Mouse (Mus musculus) spleen, adult 2 months (tissue): Measurements from ENCODE around the gene Sdhb.

Source experiments
- CTCF ChIP-seq: fragments of 200-500 bp; IDR thresholded peaks from 2 replicates; pipeline ENCODE4 v1.5.1; 2011; ENCODE audit warnings: mild to moderate bottlenecking, inconsistent platforms; ENCODE audit not compliant: insufficient read depth, insufficient read length, insufficient replicate concordance; ENCODE audit errors: extremely low read depth
- POLR2A ChIP-seq: fragments of 200-500 bp; IDR thresholded peaks from 2 replicates; pipeline ENCODE4 v1.6.1; 2011; ENCODE audit warnings: low read depth, low read length, inconsistent platforms

DNA sequence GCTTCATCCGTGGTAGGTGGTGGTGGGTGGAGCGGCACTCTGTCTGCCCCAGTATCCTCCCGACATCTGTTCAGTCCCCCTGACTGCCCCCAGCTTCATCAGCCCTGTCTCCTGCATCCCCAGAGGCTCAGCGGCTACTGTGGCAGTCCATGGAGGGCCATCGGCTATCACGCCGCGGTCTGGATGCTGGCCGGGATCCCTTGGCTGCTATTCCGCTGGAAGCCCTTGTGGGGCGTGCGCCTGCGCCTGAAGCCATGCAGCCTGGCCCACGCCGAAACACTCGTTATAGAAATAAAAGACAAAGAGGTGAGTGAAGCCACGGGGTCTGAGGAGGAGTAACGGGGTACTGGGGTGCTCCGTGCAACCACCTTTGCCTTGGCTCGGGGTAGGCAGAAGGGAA, 31.2 kb downstream of the Sdhb start:
- TF ChIP-seq CTCF (no peak), POLR2A (no peak)
